Mouse (Mus musculus): ENCODE results near the gene Gm17949.

DNA sequence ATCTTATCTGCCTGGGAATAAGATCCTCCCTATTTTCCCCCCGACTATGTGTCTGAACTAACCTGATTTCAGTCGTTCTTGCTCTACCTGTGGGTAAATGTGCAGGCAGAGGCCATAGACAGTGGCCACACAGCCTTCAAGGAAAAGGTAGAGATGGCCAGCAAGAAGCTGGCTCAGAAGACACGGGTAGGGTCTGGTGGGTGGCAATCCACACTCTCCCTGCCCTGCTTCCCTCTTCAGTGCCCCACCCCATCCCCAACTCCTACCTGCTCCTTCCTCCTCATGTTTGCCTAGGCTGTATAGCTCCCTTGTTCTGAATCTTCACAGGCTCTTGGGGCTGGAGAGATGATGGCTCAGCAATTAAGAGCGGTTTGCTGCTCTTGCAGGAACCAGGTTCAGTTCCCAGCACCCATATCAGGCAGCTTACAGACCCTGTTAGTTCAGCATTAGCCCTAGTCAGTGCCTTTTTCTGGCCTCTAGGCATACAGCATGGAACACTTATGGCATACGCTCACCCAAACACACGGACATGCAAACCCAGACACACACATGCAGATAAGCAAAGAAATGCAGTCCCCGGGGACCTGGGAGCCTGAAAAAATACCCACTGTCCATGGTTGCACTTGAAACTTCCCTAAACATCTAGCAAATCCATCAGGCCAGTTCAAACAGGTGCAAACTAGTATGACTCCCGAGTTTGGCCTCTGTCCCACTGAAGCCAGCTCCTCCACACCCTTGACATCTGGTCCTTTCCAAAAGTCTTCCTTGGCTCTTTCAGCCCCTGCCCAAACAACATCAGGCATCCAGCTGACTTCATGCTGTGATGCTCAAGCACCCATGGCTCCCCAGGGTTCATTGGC, 34.5 kb upstream of the Gm17949 start:
- no peak for TF ChIP-seq POLR2A (IDR thresholded peaks at IDR 0.05; ENCODE audit: low read depth, low read length)
- TF ChIP-seq CTCF (IDR thresholded peaks at IDR 0.05; ENCODE audit: borderline replicate concordance, insufficient read depth, low read length): no peak

Measured in embryonic fibroblast, embryonic 13.5 days (primary cell).